Mouse (Mus musculus) MEL (cell line): ENCODE measurements around the gene Ctns. TPM values are rescaled to one million over a fixed set of nuclear protein-coding genes. Genes with fewer than 3 reads are reported as not detected.

Experiments used
- DNase-seq: peaks from one replicate; pipeline ENCODE4 v3.0.0; 2011; ENCODE audit warnings: low read depth, low spot score
- H3K27ac ChIP-seq: 2 replicates; pipeline ENCODE4 v1.5.1; 2012; ENCODE audit warnings: low read depth, mild to moderate bottlenecking, control low read depth, low read length, moderate library complexity; ENCODE audit not compliant: control insufficient read depth
- H3K27me3 ChIP-seq, 2 experiments: fragments of 150-350 bp in 1 of 2; sonication (generic) in 1 of 2; 2 replicates each; pipeline ENCODE4 v1.6.1; 2012; ENCODE audit warnings: low read length in 2 of 2, mild to moderate bottlenecking in 2 of 2, improper control_type of control experiment in 1 of 2, moderate library complexity in 1 of 2; ENCODE audit not compliant: insufficient read depth in 2 of 2, control insufficient read depth in 1 of 2
- H3K36me3 ChIP-seq, 2 experiments: 2 replicates each; pipeline ENCODE4 v1.6.1; 2012 to 2014; ENCODE audit warnings: low read length in 2 of 2, improper control_type of control experiment in 1 of 2, inconsistent platforms in 1 of 2, mild to moderate bottlenecking in 1 of 2; ENCODE audit not compliant: insufficient read depth in 2 of 2, control insufficient read depth in 1 of 2
- H3K4me1 ChIP-seq, 2 experiments: fragments of 150-350 bp in 1 of 2; sonication (generic) in 1 of 2; 2 replicates each; pipeline ENCODE4 v1.6.1; 2012; ENCODE audit warnings: low read length in 2 of 2, improper control_type of control experiment in 1 of 2, mild to moderate bottlenecking in 1 of 2; ENCODE audit not compliant: insufficient read depth in 2 of 2, control insufficient read depth in 1 of 2
- H3K4me3 ChIP-seq, 2 experiments: fragments of 150-350 bp in 1 of 2; sonication (generic) in 1 of 2; 2 replicates each; pipeline ENCODE4 v1.5.1; 2012; ENCODE audit warnings: low read depth in 2 of 2, low read length in 2 of 2, mild to moderate bottlenecking in 2 of 2, moderate library complexity in 2 of 2, control low read depth in 1 of 2, improper control_type of control experiment in 1 of 2; ENCODE audit not compliant: control insufficient read depth in 1 of 2, insufficient read depth in 1 of 2
- H3K79me2 ChIP-seq: 2 replicates; pipeline ENCODE4 v1.6.1; 2012; ENCODE audit warnings: mild to moderate bottlenecking, low read length, moderate library complexity; ENCODE audit not compliant: control insufficient read depth, poor library complexity, insufficient read depth
- H3K9ac ChIP-seq: 2 replicates; pipeline ENCODE4 v1.6.1; 2012; ENCODE audit warnings: low read depth, mild to moderate bottlenecking, control low read depth, low read length, moderate library complexity; ENCODE audit not compliant: control insufficient read depth, poor library complexity, severe bottlenecking
- H3K9me3 ChIP-seq: fragments of 150-350 bp; sonication (generic); replicated peaks from 2 replicates; pipeline ENCODE4 v1.6.1; 2012; ENCODE audit warnings: mild to moderate bottlenecking, low read length, improper control_type of control experiment, moderate library complexity; ENCODE audit not compliant: insufficient read depth
- CHD1 ChIP-seq: IDR thresholded peaks from 2 replicates; pipeline ENCODE4 v1.6.1; 2012; ENCODE audit warnings: low read depth, mild to moderate bottlenecking, inconsistent platforms, low read length, improper control_type of control experiment
- E2F4 ChIP-seq: IDR thresholded peaks from 2 replicates; pipeline ENCODE4 v1.6.1; 2011; ENCODE audit warnings: low read depth, low read length, improper control_type of control experiment, borderline replicate concordance
- GATA1 ChIP-seq: IDR thresholded peaks from 2 replicates; pipeline ENCODE4 v1.6.1; 2011; ENCODE audit warnings: low read depth, low read length, improper control_type of control experiment
- HCFC1 ChIP-seq: IDR thresholded peaks from 2 replicates; pipeline ENCODE4 v1.6.1; 2012; ENCODE audit warnings: low read depth, mild to moderate bottlenecking, inconsistent platforms, low read length, improper control_type of control experiment, moderate library complexity
- JUND ChIP-seq: IDR thresholded peaks from 2 replicates; pipeline ENCODE4 v1.6.1; 2011; ENCODE audit warnings: low read depth, mild to moderate bottlenecking, improper control_type of control experiment, low read length
- KAT2A ChIP-seq: conservative IDR thresholded peaks from 2 replicates; pipeline ENCODE4 v1.6.1; 2012; ENCODE audit warnings: low read depth, low read length, improper control_type of control experiment, inconsistent platforms
- MAX ChIP-seq: IDR thresholded peaks from 2 replicates; pipeline ENCODE4 v1.6.1; 2011; ENCODE audit warnings: low read length, improper control_type of control experiment
- MAZ ChIP-seq: IDR thresholded peaks from 2 replicates; pipeline ENCODE4 v1.6.1; 2012; ENCODE audit warnings: low read depth, mild to moderate bottlenecking, inconsistent platforms, low read length, improper control_type of control experiment
- MEF2A ChIP-seq: IDR thresholded peaks from 2 replicates; pipeline ENCODE4 v1.6.1; 2014; ENCODE audit warnings: low read depth, mild to moderate bottlenecking, inconsistent platforms, low read length, improper control_type of control experiment; ENCODE audit not compliant: poor library complexity, insufficient replicate concordance, severe bottlenecking; ENCODE audit errors: extremely low read depth
- MXI1 ChIP-seq: IDR thresholded peaks from 2 replicates; pipeline ENCODE4 v1.6.1; 2011; ENCODE audit warnings: mild to moderate bottlenecking, low read depth, low read length, improper control_type of control experiment
- NELFE ChIP-seq: IDR thresholded peaks from 2 replicates; pipeline ENCODE4 v1.6.1; 2011; ENCODE audit warnings: low read depth, low read length, improper control_type of control experiment
- POLR2AphosphoS2 ChIP-seq: IDR thresholded peaks from 2 replicates; pipeline ENCODE4 v1.6.1; 2011; ENCODE audit warnings: low read length, improper control_type of control experiment
- RAD21 ChIP-seq: IDR thresholded peaks from 2 replicates; pipeline ENCODE4 v1.6.1; 2011; ENCODE audit warnings: mild to moderate bottlenecking, low read depth, low read length, improper control_type of control experiment
- RCOR1 ChIP-seq: IDR thresholded peaks from 2 replicates; pipeline ENCODE4 v1.6.1; 2012; ENCODE audit warnings: low read depth, mild to moderate bottlenecking, inconsistent platforms, low read length, improper control_type of control experiment
- SMC3 ChIP-seq: IDR thresholded peaks from 2 replicates; pipeline ENCODE4 v1.6.1; 2011; ENCODE audit warnings: low read depth, low read length, improper control_type of control experiment
- TAL1 ChIP-seq: IDR thresholded peaks from 2 replicates; pipeline ENCODE4 v1.6.1; 2012; ENCODE audit warnings: mild to moderate bottlenecking, inconsistent platforms, low read length, moderate library complexity, mixed read lengths
- TBP ChIP-seq: IDR thresholded peaks from 2 replicates; pipeline ENCODE4 v1.8.0; 2011; ENCODE audit warnings: low read depth, low read length, improper control_type of control experiment
- TCF12 ChIP-seq: IDR thresholded peaks from 2 replicates; pipeline ENCODE4 v1.6.1; 2014; ENCODE audit warnings: low read depth, mild to moderate bottlenecking, inconsistent platforms, low read length, improper control_type of control experiment, moderate library complexity
- USF1 ChIP-seq: IDR thresholded peaks from 2 replicates; pipeline ENCODE4 v1.6.1; 2014; ENCODE audit warnings: low read depth, mild to moderate bottlenecking, inconsistent platforms, low read length, improper control_type of control experiment, moderate library complexity
- ZKSCAN1 ChIP-seq: IDR thresholded peaks from 2 replicates; pipeline ENCODE4 v1.6.1; 2012; ENCODE audit warnings: low read depth, mild to moderate bottlenecking, inconsistent platforms, low read length, improper control_type of control experiment, moderate library complexity
- ZNF384 ChIP-seq: IDR thresholded peaks from 2 replicates; pipeline ENCODE4 v1.6.1; 2012; ENCODE audit warnings: low read depth, mild to moderate bottlenecking, inconsistent platforms, low read length, improper control_type of control experiment
- polyA plus RNA-seq, 2 experiments: library from polyadenylated mRNA; stranded (reverse) in 1 of 2; unstranded in 1 of 2; fragments of >175 nt in 1 of 2; fragments of >200 nt in 1 of 2; gene quantifications; 2 replicates each; pipeline versions ENCODE4 v1.2.1 to v1.2.4; 2012; ENCODE audit warnings: low replicate concordance in 2 of 2, low read depth in 1 of 2; ENCODE audit not compliant: insufficient read length in 2 of 2, insufficient read depth in 1 of 2, missing spikeins in 1 of 2
- total RNA-seq: library from RNA; depleted of rRNA; stranded (reverse); fragments of 300-350 nt; gene quantifications from 2 replicates; pipeline ENCODE4 v1.2.3, GENCODE M21; 2012

Gene Ctns
- total and polyA plus RNA-seq, 3 experiments: 5.4 to 9.4 TPM; not detected in 1

DNA sequence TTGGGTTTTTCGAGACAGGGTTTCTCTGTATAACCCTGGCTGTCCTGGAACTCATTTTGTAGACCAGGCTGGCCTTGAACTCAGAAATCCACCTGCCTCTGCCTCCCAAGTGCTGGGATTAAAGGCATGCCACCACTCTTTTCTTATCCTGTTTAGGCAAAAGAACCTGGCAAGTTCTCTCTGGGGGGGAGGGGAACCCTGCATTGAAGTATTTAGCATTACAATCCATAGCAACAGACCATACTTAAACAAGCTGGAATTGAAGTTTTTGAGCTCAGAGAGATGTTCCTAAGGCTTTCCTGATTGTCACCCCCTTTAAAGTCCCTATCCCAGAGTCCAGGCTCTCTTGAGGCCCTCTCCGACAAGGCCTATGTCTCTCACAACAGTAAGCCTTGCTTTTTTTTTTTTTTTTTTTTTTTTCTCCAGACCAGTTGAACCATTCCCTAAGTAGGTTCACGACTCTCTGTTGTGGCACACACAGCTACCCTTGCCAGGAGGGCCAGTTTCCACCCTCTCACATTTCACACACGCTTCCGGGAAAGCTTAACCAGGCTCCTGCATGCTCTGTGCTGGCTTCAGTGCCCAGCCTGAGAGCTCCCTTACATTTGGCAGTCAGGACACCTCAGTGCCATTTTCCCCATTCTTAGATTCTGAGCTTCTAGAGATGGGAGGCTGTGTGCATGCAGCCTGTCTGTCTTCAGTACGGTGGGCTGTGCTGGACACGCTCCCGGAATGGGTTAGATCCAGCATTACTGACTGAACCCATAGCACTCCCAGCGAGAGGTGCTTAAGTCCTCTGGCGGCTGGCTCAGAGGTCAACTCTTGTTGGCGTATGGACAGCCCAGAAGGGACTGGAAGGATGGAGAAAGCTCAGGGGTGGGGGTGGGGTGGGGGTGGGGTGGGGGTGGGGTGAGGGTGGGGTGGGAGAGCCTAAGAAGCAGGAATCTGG, 52.5 kb downstream of the Ctns start:
- H3K9me3 ChIP-seq: no peaks in the 10 kb centered on the region
- H3K27me3 ChIP-seq: no peaks in the 10 kb centered on the region; a peak in 2 of 4 replicates
- no peak overlapping the region for H3K27ac ChIP-seq
- H3K9ac ChIP-seq: no peak overlapping the region
- H3K79me2 ChIP-seq: no peaks in the 10 kb centered on the region
- H3K4me1 ChIP-seq: no peaks in the 10 kb centered on the region
- TF ChIP-seq POLR2AphosphoS2 (no peak), MEF2A (no peak), TCF12 (no peak)
- H3K36me3 ChIP-seq: no peaks in the 10 kb centered on the region
- DNase-seq: no peak
- no peak overlapping the region for H3K4me3 ChIP-seq

DNA sequence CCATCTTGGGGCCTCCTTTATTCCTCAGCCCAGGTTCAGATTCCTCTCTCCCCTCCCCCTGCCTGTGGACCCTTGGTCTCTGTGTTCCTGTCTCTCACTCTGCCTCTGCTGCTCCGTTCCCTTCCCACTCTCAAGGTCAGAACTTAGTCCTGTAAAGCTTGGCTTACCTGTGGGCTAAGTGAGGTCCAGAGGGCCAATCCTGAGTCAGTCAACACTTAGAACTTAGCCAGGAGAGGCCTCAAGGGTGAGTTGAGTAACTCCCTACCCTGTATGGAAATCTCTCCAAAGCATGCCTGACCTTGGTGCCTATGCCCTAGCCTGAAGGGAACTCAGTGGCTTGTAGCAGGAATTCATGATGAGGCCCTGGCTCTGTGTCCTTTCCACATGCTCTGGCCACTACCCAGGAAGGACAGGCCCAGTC, 54.6 kb downstream of the Ctns start:
- no peak for DNase-seq
- Histone ChIP-seq H3K4me1 (no peaks in the 10 kb centered on the region), H3K36me3 (no peaks in the 10 kb centered on the region), H3K9ac (no peak overlapping the region), H3K79me2 (no peaks in the 10 kb centered on the region), H3K4me3 (no peak overlapping the region), H3K27ac (no peak overlapping the region), H3K9me3 (no peaks in the 10 kb centered on the region), H3K27me3 (no peaks in the 10 kb centered on the region; a peak in 2 of 4 replicates)
- TF ChIP-seq E2F4: no peak
- TF ChIP-seq GATA1: no peak
- TF ChIP-seq ZNF384: no peak

DNA sequence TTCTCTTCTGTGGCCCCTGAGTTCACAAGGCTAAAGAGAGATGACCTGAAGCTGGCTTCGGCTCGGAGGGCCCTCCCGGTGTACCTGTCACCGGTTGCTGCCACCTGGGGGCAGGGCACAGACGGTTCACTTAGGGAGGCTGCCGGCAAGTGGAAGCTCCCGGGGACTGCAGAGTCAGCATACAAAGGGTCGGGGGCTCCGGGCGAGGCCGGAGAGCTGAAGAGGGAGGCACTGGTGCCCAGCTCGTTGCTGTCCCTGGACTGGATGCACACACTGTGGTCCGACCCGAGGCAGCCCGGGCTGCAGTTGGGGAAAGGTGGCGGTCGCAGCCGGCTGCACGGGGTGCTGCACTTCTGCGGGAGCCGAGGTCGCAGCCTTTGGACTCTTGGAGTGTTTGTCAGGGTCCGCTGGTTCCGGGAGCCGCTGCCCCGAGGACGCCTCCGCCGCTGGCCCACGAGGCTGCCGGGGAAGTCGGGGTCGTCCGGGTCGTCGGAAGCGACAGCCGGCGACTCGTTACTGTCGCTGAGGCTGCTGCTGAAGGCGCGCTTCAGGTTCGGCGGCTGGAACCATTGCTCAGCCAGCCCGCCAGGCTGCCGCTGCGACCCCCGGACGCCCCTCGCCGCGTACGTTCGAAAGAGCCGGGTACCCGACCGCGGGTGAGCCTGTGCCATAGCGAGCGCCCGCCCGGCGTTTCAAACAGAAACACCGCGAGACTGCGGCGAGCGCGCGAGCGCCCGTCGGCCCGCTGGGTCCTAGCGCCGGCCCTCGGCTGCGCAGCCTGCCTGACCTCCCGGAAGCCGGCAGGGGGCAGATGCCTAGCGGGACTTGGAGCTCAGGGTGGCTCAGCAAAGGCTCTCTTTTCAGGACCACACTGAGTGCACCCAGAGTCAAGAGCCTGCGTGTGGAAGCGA, 61.0 kb downstream of the Ctns start, which contains the start of gene Haspin:
TSS of gene Haspin (minus strand) at position 704 of the 911 bp plus-strand sequence.
- no peaks in the 10 kb centered on the region for H3K9me3 ChIP-seq
- H3K36me3 ChIP-seq: peaks cover 0 to 34% of the 10 kb centered on the region in 2 experiments; a peak in 3 of 4 replicates
- H3K27ac ChIP-seq: peak within 1 kb of the TSS; percentile 64
- peak; percentile 58; the same call in 1 of the 2 replicates for TF ChIP-seq TBP
- TF ChIP-seq TAL1: no peak
- 0 out of 2 replicates have a peak, but pooled peaks have one; percentile 35 for TF ChIP-seq MAZ
- peak; percentile 87 for TF ChIP-seq SMC3
- TF ChIP-seq E2F4: peak; percentile 44; the same call in 1 of the 2 replicates
- TF ChIP-seq GATA1: no peak
- peak; percentile 77 for TF ChIP-seq MXI1
- peak; percentile 89 for TF ChIP-seq HCFC1
- TF ChIP-seq ZNF384: no peak
- TF ChIP-seq KAT2A: no peak; the same call in 1 of the 2 replicates
- TF ChIP-seq NELFE: peak; percentile 93
- TF ChIP-seq JUND: no peak
- no peak for TF ChIP-seq USF1
- TF ChIP-seq ZKSCAN1: no peak
- TF ChIP-seq TCF12: peak; percentile 56; the same call in 1 of the 2 replicates
- TF ChIP-seq CHD1: peak; percentile 28; the same call in 1 of the 2 replicates
- no peak for TF ChIP-seq RCOR1
- TF ChIP-seq MAX: no peak
- TF ChIP-seq RAD21: peak; percentile 69

More for the DNA sequence above, 61.0 kb downstream of the Ctns start, which contains the start of gene Haspin:
- Histone ChIP-seq H3K4me3 (peak within 1 kb of the TSS; percentile 87 to 97), H3K79me2 (peaks cover 49% of the 10 kb centered on the region), H3K4me1 (peaks cover 0 to 37% of the 10 kb centered on the region in 2 experiments; a peak in 3 of 4 replicates), H3K9ac (peak within 1 kb of the TSS; percentile 97), H3K27me3 (no peaks in the 10 kb centered on the region)
- peak; percentile 97 for DNase-seq
